Mouse (Mus musculus) hindbrain, embryonic 13.5 days (tissue): ENCODE measurements around the gene Mfsd8. TPM values are rescaled to one million over a fixed set of nuclear protein-coding genes. Genes with fewer than 3 reads are reported as not detected.

ENCODE experiments used
- ATAC-seq: fragments of 200-750 bp; cut with Nextera tagmentation; 2 replicates; pipeline ENCODE4 v1.8.0; 2017; ENCODE audit warnings: moderate TSS enrichment; ENCODE audit not compliant: low FRiP score
- H3K27ac ChIP-seq: fragments of 300-500 bp; sonication (generic); 2 replicates; pipeline ENCODE4 v1.5.1; 2015; ENCODE audit warnings: inconsistent platforms, mild to moderate bottlenecking, moderate library complexity
- H3K27me3 ChIP-seq: fragments of 300-500 bp; sonication (generic); 2 replicates; pipeline ENCODE4 v1.6.1; 2015; ENCODE audit warnings: mild to moderate bottlenecking, inconsistent platforms
- H3K36me3 ChIP-seq: fragments of 300-500 bp; sonication (generic); 2 replicates; pipeline ENCODE4 v1.6.1; 2015; ENCODE audit warnings: mild to moderate bottlenecking, inconsistent platforms
- H3K4me1 ChIP-seq: fragments of 300-500 bp; sonication (generic); replicated peaks from 2 replicates; pipeline ENCODE4 v1.6.1; 2015; ENCODE audit warnings: inconsistent platforms
- H3K4me2 ChIP-seq: fragments of 300-500 bp; sonication (generic); 2 replicates; pipeline ENCODE4 v1.6.1; 2015; ENCODE audit warnings: inconsistent platforms, mild to moderate bottlenecking, moderate library complexity
- H3K4me3 ChIP-seq: fragments of 300-500 bp; sonication (generic); 2 replicates; pipeline ENCODE4 v1.5.1; 2015; ENCODE audit warnings: mild to moderate bottlenecking, inconsistent platforms
- H3K9ac ChIP-seq: fragments of 300-500 bp; sonication (generic); 2 replicates; pipeline ENCODE4 v1.6.1; 2015; ENCODE audit warnings: mild to moderate bottlenecking, inconsistent platforms
- H3K9me3 ChIP-seq: fragments of 300-500 bp; sonication (generic); 2 replicates; pipeline ENCODE4 v1.6.1; 2016; ENCODE audit warnings: inconsistent platforms
- WGBS: fragments of 180-500 bp; shearing (Covaris S2); methylation state at CpG from one replicate; pipeline ENCODE4 v1.1.7; 2015; 5-methylcytosine and 5-hydroxymethylcytosine counted together
- polyA plus RNA-seq: library from polyadenylated mRNA; unstranded; fragments of >200 nt; fragmentation: Nextera tagmentation; extraction: Ambion mirVana; gene quantifications from 2 replicates; pipeline ENCODE4 v1.2.1, GENCODE M21; 2015

Gene Mfsd8
- polyA plus RNA-seq, 1 experiment from 2014 or later = 13.0 TPM

GRCm38 (mm10) chr3:40799530-40800372, 46.9 kb downstream of the Mfsd8 start, which contains the start of gene Plk4:
Gene Plk4 (plus strand): TSS chr3:40800019.
- H3K4me2 ChIP-seq = peak within 1 kb of the TSS; percentile 98
- peaks cover 11% of the 10 kb centered on the region for H3K36me3 ChIP-seq
- peaks cover 12% of the 10 kb centered on the region for H3K4me1 ChIP-seq
- 2% methylated on average over 66 of the region's 66 CpGs for WGBS
- no peaks in the 10 kb centered on the region for H3K9me3 ChIP-seq
- peak within 1 kb of the TSS; percentile 86 for H3K9ac ChIP-seq
- ATAC-seq = peak; percentile 99
- no peaks in the 10 kb centered on the region for H3K27me3 ChIP-seq
- H3K4me3 ChIP-seq = peak within 1 kb of the TSS; percentile 91
- H3K27ac ChIP-seq = peak within 1 kb of the TSS; percentile 68

DNA sequence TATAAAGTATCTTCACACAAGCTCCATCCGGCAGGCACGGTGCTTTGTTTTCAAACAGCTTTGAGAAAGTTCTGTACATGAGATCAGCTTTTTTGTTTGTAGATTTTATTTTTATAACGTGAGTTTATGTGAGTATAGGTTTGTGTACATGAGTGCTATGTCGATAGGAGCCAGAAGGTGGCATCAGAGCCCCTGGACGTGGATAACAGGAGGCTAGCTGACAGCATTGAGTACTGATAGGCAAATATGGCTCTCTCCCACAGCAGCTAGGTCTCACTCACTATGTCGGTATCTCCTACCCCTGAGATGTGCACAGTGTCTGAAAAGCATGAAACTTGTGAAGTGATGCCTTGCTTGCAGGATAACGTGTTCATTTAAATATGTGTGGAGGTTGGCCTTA, 48.2 kb downstream of the Mfsd8 start:
- no peak for ATAC-seq
- 44% methylated on average over 7 of the region's 7 CpGs for WGBS
- H3K4me1 ChIP-seq = peaks cover 12% of the 10 kb centered on the region

DNA sequence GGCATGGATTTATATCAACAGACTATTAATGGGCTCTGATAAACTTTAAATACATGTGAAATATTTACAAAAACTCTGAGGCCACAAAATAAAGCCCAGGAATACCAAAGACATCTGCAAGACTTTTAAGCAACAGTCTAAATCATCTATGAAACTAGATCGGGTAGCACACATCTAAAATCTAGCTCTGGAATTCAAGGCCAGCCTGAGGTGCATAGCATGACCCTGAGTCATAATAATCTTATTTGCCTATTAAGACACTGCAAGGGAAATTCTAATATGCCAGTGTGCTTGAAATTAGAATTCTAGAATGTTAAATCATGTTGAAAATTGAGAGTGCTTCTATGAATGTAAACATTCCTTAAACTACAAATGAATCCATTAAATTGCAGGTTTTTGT, 48.6 kb downstream of the Mfsd8 start:
- no peak for ATAC-seq

More for the DNA sequence above, 48.2 kb downstream of the Mfsd8 start:
- Histone ChIP-seq H3K27ac (no peak overlapping the region), H3K27me3 (no peaks in the 10 kb centered on the region), H3K36me3 (peaks cover 11% of the 10 kb centered on the region), H3K9ac (no peak overlapping the region), H3K4me3 (no peak overlapping the region), H3K4me2 (no peak overlapping the region), H3K9me3 (no peaks in the 10 kb centered on the region)

GRCm38 (mm10) chr3:40793783-40794182, 52.9 kb downstream of the Mfsd8 start:
- WGBS = 91% methylated on average over 2 of the region's 2 CpGs
- H3K4me1 ChIP-seq = no peaks in the 10 kb centered on the region
- no peaks in the 10 kb centered on the region for H3K27me3 ChIP-seq
- no peak overlapping the region for H3K27ac ChIP-seq
- H3K9me3 ChIP-seq = no peaks in the 10 kb centered on the region
- H3K36me3 ChIP-seq = peaks cover 28% of the 10 kb centered on the region
- no peak overlapping the region for H3K9ac ChIP-seq
- no peak overlapping the region for H3K4me2 ChIP-seq
- H3K4me3 ChIP-seq = no peak overlapping the region
- ATAC-seq = no peak

More for the DNA sequence above, 48.6 kb downstream of the Mfsd8 start:
- Histone ChIP-seq H3K4me3 (no peak overlapping the region), H3K4me2 (no peak overlapping the region), H3K27ac (no peak overlapping the region), H3K4me1 (peaks cover 12% of the 10 kb centered on the region), H3K27me3 (no peaks in the 10 kb centered on the region), H3K36me3 (peaks cover 14% of the 10 kb centered on the region), H3K9ac (no peak overlapping the region), H3K9me3 (no peaks in the 10 kb centered on the region)
- WGBS = 84% methylated on average over 1 of the region's 1 CpGs

Other genes with a start within 250 kb of the Mfsd8 start
- gene Slc25a31, start 138.0 kb downstream of the Mfsd8 start, polyA plus RNA-seq = 0.27 and 0.41 TPM in 2 replicates
- gene Hspa4l, start 102.4 kb downstream of the Mfsd8 start, polyA plus RNA-seq = 57.1 and 64.8 TPM in 2 replicates
- gene Plk4, start 46.9 kb downstream of the Mfsd8 start, polyA plus RNA-seq = 17.0 and 17.3 TPM in 2 replicates
- gene Abhd18, start 84 bp upstream of the Mfsd8 start, polyA plus RNA-seq = 15.5 and 17.5 TPM in 2 replicates
- 0.35 and 0.41 TPM in 2 replicates for gene 1700034I23Rik, start 55.7 kb upstream of the Mfsd8 start, polyA plus RNA-seq
- gene Larp1b, start 102.9 kb upstream of the Mfsd8 start, polyA plus RNA-seq = 3.2 and 5.0 TPM in 2 replicates
- gene Pgrmc2, start 236.2 kb upstream of the Mfsd8 start, polyA plus RNA-seq = 28.6 and 28.8 TPM in 2 replicates